Mouse (Mus musculus): ENCODE measurements around the gene Nrp1. TPM values are rescaled to one million over a fixed set of nuclear protein-coding genes. Genes with fewer than 3 reads are reported as not detected.

Nrp1 gene
- total RNA-seq (2023) = 0.30 to 0.41 TPM in 2 of 4 replicates, not detected in the others

DNA sequence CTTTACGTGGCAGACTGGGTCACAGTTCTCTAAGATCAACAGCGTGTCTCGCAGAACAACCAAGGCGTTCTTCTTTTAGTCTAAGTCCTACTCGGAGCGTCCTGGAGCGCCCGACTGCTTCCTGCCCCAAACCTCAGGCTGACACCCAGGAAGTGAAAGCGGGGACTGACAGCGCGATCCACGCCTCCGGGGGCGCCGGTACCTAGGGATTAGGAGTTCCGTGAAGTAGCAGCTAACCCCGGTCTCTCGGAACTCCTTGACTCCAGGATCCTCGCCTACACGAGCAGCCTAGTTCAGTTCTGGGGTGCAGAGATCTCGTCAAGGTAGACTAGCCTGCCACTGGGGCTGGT, at the start of gene Nrp1:
TSS of gene Nrp1 (plus strand) at position 199 of the 350 bp plus-strand sequence.

Data from B cell, adult 62 days (primary cell).